Mouse (Mus musculus): ENCODE measurements around the gene Acsf2.

GRCm38 (mm10) chr11:94563383-94563782 lies 38.3 kb downstream of the Acsf2 start:
- TF ChIP-seq ZMIZ1 (IDR thresholded peaks at IDR 0.05; ENCODE audit: low read depth, low read length) (no peak), UBTF (IDR thresholded peaks at IDR 0.05; ENCODE audit: borderline replicate concordance, insufficient read depth, low read depth, low read length) (no peak), USF1 (IDR thresholded peaks at IDR 0.05; ENCODE audit: low read depth, low read length) (no peak)
